Comparison of ENCODE assay signal across 19 mouse cellular contexts in the genomic region with DNA sequence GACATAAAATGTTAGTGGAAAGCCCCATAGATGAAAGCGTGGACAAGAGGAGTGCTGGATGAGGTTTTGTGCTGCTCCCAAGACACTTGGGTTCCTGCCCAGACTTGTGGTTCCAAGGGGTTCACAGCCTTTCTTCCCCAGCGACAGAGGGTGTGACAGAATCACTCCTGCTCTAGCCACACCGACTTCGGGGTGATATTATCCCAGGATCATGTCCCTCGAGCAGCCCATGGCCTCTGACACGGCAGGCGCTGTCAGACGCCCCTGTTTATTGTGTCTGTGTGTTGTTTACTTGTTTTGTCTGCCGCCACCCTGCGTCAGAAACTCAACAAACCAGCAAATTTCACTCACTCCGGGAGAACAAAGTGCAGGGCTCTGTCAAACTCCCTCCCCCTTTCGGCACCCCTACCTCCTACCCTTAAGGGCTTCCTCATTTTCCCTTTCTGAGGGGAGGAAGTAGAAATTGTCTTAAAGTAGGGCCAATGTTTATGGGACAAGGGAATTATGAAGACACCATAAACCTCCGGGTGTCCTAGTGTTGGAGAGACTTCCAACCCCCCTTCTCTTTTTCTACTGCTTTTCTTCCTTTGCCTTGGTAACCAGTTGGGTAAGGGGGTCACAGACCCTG. TPM values are rescaled to one million over a fixed set of nuclear protein-coding genes. Genes with fewer than 3 reads are reported as not detected.
A peak's percentile ranks its signal among the peaks of the same experiment; 100 is the strongest.
DNase-seq lines count a peak whose midpoint lies in the region; ATAC-seq and TF ChIP-seq lines count a peak whose summit lies in the region.
"Had no signal": no experiment of that assay in that cellular context is flagged by ENCODE, and none has a peak within 500 bp of the region (broad histone marks: within the 10 kb centered on the region; RNA-seq: fewer than 3 reads in every experiment).

No protein-coding gene starts in this region.

- no peaks in the 10 kb centered on the region for H3K36me3 ChIP-seq in kidney, embryonic 14.5 days (ENCODE audit: control insufficient read depth, insufficient read depth, low read length)
- no peaks in the 10 kb centered on the region for H3K36me3 ChIP-seq in kidney, postnatal 0 days (ENCODE audit: insufficient read depth, low read length)
- H3K36me3 ChIP-seq in neural tube, embryonic 15.5 days = no peaks in the 10 kb centered on the region
- no peaks in the 10 kb centered on the region for H3K36me3 ChIP-seq in forebrain, embryonic 12.5 days (replicated peaks)
- H3K36me3 ChIP-seq: embryonic facial prominence, embryonic 12.5 days; forebrain, embryonic 10.5 days; midbrain, embryonic 13.5 days had no signal

- no peaks in the 10 kb centered on the region for H3K9me3 ChIP-seq in kidney, embryonic 14.5 days (ENCODE audit: control insufficient read depth, low read length)
- no peaks in the 10 kb centered on the region for H3K9me3 ChIP-seq in kidney, postnatal 0 days (replicated peaks; ENCODE audit: low read length)
- no peaks in the 10 kb centered on the region for H3K9me3 ChIP-seq in neural tube, embryonic 15.5 days (replicated peaks)
- no peaks in the 10 kb centered on the region for H3K9me3 ChIP-seq in forebrain, embryonic 12.5 days
- H3K9me3 ChIP-seq: embryonic facial prominence, embryonic 12.5 days; forebrain, embryonic 10.5 days; midbrain, embryonic 13.5 days had no signal

- peak overlapping the region; percentile 53 for H3K9ac ChIP-seq in kidney, embryonic 14.5 days (ENCODE audit: low read depth, low read length)
- 0 out of 2 replicates have a peak overlapping the region, but pooled peaks have one; percentile 14 for H3K9ac ChIP-seq in kidney, postnatal 0 days (ENCODE audit: low read depth, low read length)
- peak overlapping the region; percentile 83 for H3K9ac ChIP-seq in neural tube, embryonic 15.5 days (replicated peaks)
- H3K9ac ChIP-seq in forebrain, embryonic 12.5 days = no peak overlapping the region
- H3K9ac ChIP-seq: embryonic facial prominence, embryonic 12.5 days; midbrain, embryonic 13.5 days had no signal

- TF ChIP-seq CTCF in kidney, postnatal 0 days (IDR thresholded peaks at IDR 0.05; ENCODE audit: low read depth) = no peak

- DNase-seq in kidney, postnatal 14 days = no peak
- DNase-seq in MEL-GATA-1-ER (ENCODE audit: extremely low read depth, low read depth) = peak; percentile 85
- no peak for DNase-seq in kidney, postnatal 0 days (ENCODE audit: low spot score)
- no peak for DNase-seq in thymus, postnatal 4 days
- DNase-seq: cerebellum, postnatal 14 days; heart, postnatal 14 days; layer of hippocampus, adult 9-11 months; left cerebral cortex, postnatal 4 days; thymus, adult 2 months had no signal

- peak overlapping the region; percentile 75; the same call in 1 of the 2 replicates for H3K27ac ChIP-seq in kidney, embryonic 14.5 days (ENCODE audit: low read depth, low read length)
- peak overlapping the region; percentile 92; the same call in 1 of the 2 replicates for H3K27ac ChIP-seq in kidney, postnatal 0 days
- H3K27ac ChIP-seq in neural tube, embryonic 15.5 days (replicated peaks) = peak overlapping the region; percentile 98
- H3K27ac ChIP-seq in forebrain, embryonic 12.5 days = no peak overlapping the region
- H3K27ac ChIP-seq: embryonic facial prominence, embryonic 12.5 days; forebrain, embryonic 10.5 days; hindbrain, postnatal 0 days; midbrain, embryonic 13.5 days had no signal

- no peak for ATAC-seq in kidney, embryonic 14.5 days (ENCODE audit: low FRiP score, low TSS enrichment)
- ATAC-seq in kidney, postnatal 0 days (replicated peaks; ENCODE audit: low FRiP score, low read depth) = no peak
- no peak for ATAC-seq in neural tube, embryonic 15.5 days (ENCODE audit: low FRiP score)
- ATAC-seq in CD4-positive, CD25-positive, alpha-beta regulatory T cell, adult 4 months = no peak
- no peak for ATAC-seq in forebrain, embryonic 12.5 days (ENCODE audit: low FRiP score)
- ATAC-seq: hindbrain, postnatal 0 days; midbrain, embryonic 13.5 days had no signal

- peak overlapping the region; percentile 85 for H3K4me2 ChIP-seq in kidney, embryonic 14.5 days (replicated peaks; ENCODE audit: low read depth, low read length)
- peak overlapping the region; percentile 80 for H3K4me2 ChIP-seq in kidney, postnatal 0 days (ENCODE audit: low read length)
- peak overlapping the region; percentile 72 for H3K4me2 ChIP-seq in neural tube, embryonic 15.5 days
- no peak overlapping the region for H3K4me2 ChIP-seq in forebrain, embryonic 12.5 days
- H3K4me2 ChIP-seq: embryonic facial prominence, embryonic 12.5 days; midbrain, embryonic 13.5 days had no signal

- H3K4me3 ChIP-seq in kidney, embryonic 14.5 days (ENCODE audit: low read length) = peak overlapping the region; percentile 62
- H3K4me3 ChIP-seq in kidney, postnatal 0 days (replicated peaks; ENCODE audit: low read depth, low read length) = no peak overlapping the region
- peak overlapping the region; percentile 51 for H3K4me3 ChIP-seq in neural tube, embryonic 15.5 days (replicated peaks)
- H3K4me3 ChIP-seq in forebrain, embryonic 12.5 days (replicated peaks) = no peak overlapping the region
- H3K4me3 ChIP-seq: embryonic facial prominence, embryonic 12.5 days; forebrain, embryonic 10.5 days; midbrain, embryonic 13.5 days had no signal

- WGBS in kidney, embryonic 14.5 days = 9% methylated on average over 13 of the region's 13 CpGs
- 19% methylated on average over 13 of the region's 13 CpGs for WGBS in kidney, postnatal 0 days
- 4% methylated on average over 13 of the region's 13 CpGs for WGBS in neural tube, embryonic 15.5 days
- WGBS in forebrain, embryonic 12.5 days = 3% methylated on average over 13 of the region's 13 CpGs

- peaks cover 68% of the 10 kb centered on the region for H3K4me1 ChIP-seq in kidney, embryonic 14.5 days (ENCODE audit: control insufficient read depth, insufficient read depth, low read length)
- peaks cover 28% of the 10 kb centered on the region for H3K4me1 ChIP-seq in kidney, postnatal 0 days (replicated peaks; ENCODE audit: insufficient read depth, low read length)
- peaks cover 95% of the 10 kb centered on the region for H3K4me1 ChIP-seq in neural tube, embryonic 15.5 days
- H3K4me1 ChIP-seq in forebrain, embryonic 12.5 days = peaks cover 8% of the 10 kb centered on the region

- H3K27me3 ChIP-seq in kidney, embryonic 14.5 days (ENCODE audit: control insufficient read depth, insufficient read depth, low read length) = peaks cover 13% of the 10 kb centered on the region
- H3K27me3 ChIP-seq in kidney, postnatal 0 days (ENCODE audit: insufficient read depth, low read length) = 0 out of 2 replicates have a peak, but pooled peaks cover 5% of the 10 kb centered on the region
- H3K27me3 ChIP-seq in neural tube, embryonic 15.5 days (replicated peaks) = no peaks in the 10 kb centered on the region
- peaks cover 99% of the 10 kb centered on the region for H3K27me3 ChIP-seq in forebrain, embryonic 12.5 days
- H3K27me3 ChIP-seq: CH12.LX had no signal

RNA-seq across cellular contexts. Expression of gene Hoxc6, which starts 4.9 kb away (rescaled TPM):
- 12.3 and 16.1 TPM in 2 replicates for polyA plus RNA-seq in kidney, embryonic 14.5 days (2014; fragmentation: Nextera tagmentation; extraction: Ambion mirVana)
- polyA plus RNA-seq in kidney, postnatal 0 days (2015; fragmentation: Nextera tagmentation; extraction: Ambion mirVana) = 7.8 and 9.3 TPM in 2 replicates
- polyA plus RNA-seq in neural tube, embryonic 15.5 days (2015; fragmentation: Nextera tagmentation; extraction: Ambion mirVana) = 23.4 and 35.1 TPM in 2 replicates
- polyA plus RNA-seq in CD4-positive, CD25-positive, alpha-beta regulatory T cell, adult 4 months (2017; shearing (Covaris generic)) = not detected
- polyA plus RNA-seq in forebrain, embryonic 12.5 days (2016; fragmentation: Nextera tagmentation; extraction: Ambion mirVana) = not detected in 2 replicates
- polyA plus RNA-seq: embryonic facial prominence, embryonic 12.5 days; forebrain, embryonic 10.5 days; liver, embryonic 16.5 days; midbrain, embryonic 13.5 days had no signal

RNA-seq across cellular contexts. Expression of gene Hoxc8, which starts 12.5 kb away (rescaled TPM):
- polyA plus RNA-seq in kidney, embryonic 14.5 days (2014; fragmentation: Nextera tagmentation; extraction: Ambion mirVana) = 12.6 and 13.8 TPM in 2 replicates
- 5.8 TPM in 2 replicates for polyA plus RNA-seq in kidney, postnatal 0 days (2015; fragmentation: Nextera tagmentation; extraction: Ambion mirVana)
- 56.5 and 108 TPM in 2 replicates for polyA plus RNA-seq in neural tube, embryonic 15.5 days (2015; fragmentation: Nextera tagmentation; extraction: Ambion mirVana)
- under 1 TPM in 1 of 2 experiments, not detected in 1; 0.43 TPM for polyA plus RNA-seq in CD4-positive, CD25-positive, alpha-beta regulatory T cell, adult 4 months (2017; shearing (Covaris generic))
- not detected in 2 replicates for polyA plus RNA-seq in forebrain, embryonic 12.5 days (2016; fragmentation: Nextera tagmentation; extraction: Ambion mirVana)
- polyA plus RNA-seq: embryonic facial prominence, embryonic 12.5 days; forebrain, embryonic 10.5 days; hindbrain, postnatal 0 days; liver, embryonic 16.5 days; midbrain, embryonic 13.5 days had no signal

RNA-seq across cellular contexts. Expression of gene Hoxc4, which starts 15.8 kb away (rescaled TPM):
- polyA plus RNA-seq in kidney, embryonic 14.5 days (2014; fragmentation: Nextera tagmentation; extraction: Ambion mirVana) = 7.4 and 8.6 TPM in 2 replicates
- 5.9 and 7.0 TPM in 2 replicates for polyA plus RNA-seq in kidney, postnatal 0 days (2015; fragmentation: Nextera tagmentation; extraction: Ambion mirVana)
- polyA plus RNA-seq in neural tube, embryonic 15.5 days (2015; fragmentation: Nextera tagmentation; extraction: Ambion mirVana) = 26.7 and 48.6 TPM in 2 replicates
- not detected for polyA plus RNA-seq in CD4-positive, CD25-positive, alpha-beta regulatory T cell, adult 4 months (2017; shearing (Covaris generic))
- polyA plus RNA-seq in forebrain, embryonic 12.5 days (2016; fragmentation: Nextera tagmentation; extraction: Ambion mirVana) = not detected in 2 replicates
- polyA plus RNA-seq: forebrain, embryonic 10.5 days had no signal

RNA-seq across cellular contexts. Expression of gene Hoxc9, which starts 26.7 kb away (rescaled TPM):
- polyA plus RNA-seq in kidney, embryonic 14.5 days (2014; fragmentation: Nextera tagmentation; extraction: Ambion mirVana) = 10.3 and 10.7 TPM in 2 replicates
- polyA plus RNA-seq in kidney, postnatal 0 days (2015; fragmentation: Nextera tagmentation; extraction: Ambion mirVana) = 11.0 and 12.4 TPM in 2 replicates
- polyA plus RNA-seq in neural tube, embryonic 15.5 days (2015; fragmentation: Nextera tagmentation; extraction: Ambion mirVana) = 19.7 and 30.9 TPM in 2 replicates
- polyA plus RNA-seq in CD4-positive, CD25-positive, alpha-beta regulatory T cell, adult 4 months (2017; shearing (Covaris generic)) = not detected
- not detected in 2 replicates for polyA plus RNA-seq in forebrain, embryonic 12.5 days (2016; fragmentation: Nextera tagmentation; extraction: Ambion mirVana)
- polyA plus RNA-seq: embryonic facial prominence, embryonic 12.5 days; forebrain, embryonic 10.5 days; hindbrain, postnatal 0 days; liver, embryonic 16.5 days; midbrain, embryonic 13.5 days had no signal

RNA-seq across cellular contexts. Expression of gene Hoxc5, which starts 35.7 kb away (rescaled TPM):
- polyA plus RNA-seq in kidney, embryonic 14.5 days (2014; fragmentation: Nextera tagmentation; extraction: Ambion mirVana) = 5.1 and 5.8 TPM in 2 replicates
- polyA plus RNA-seq in kidney, postnatal 0 days (2015; fragmentation: Nextera tagmentation; extraction: Ambion mirVana) = 2.7 and 3.9 TPM in 2 replicates
- polyA plus RNA-seq in neural tube, embryonic 15.5 days (2015; fragmentation: Nextera tagmentation; extraction: Ambion mirVana) = 14.6 and 20.7 TPM in 2 replicates
- polyA plus RNA-seq in CD4-positive, CD25-positive, alpha-beta regulatory T cell, adult 4 months (2017; shearing (Covaris generic)) = not detected
- not detected in 2 replicates for polyA plus RNA-seq in forebrain, embryonic 12.5 days (2016; fragmentation: Nextera tagmentation; extraction: Ambion mirVana)
- polyA plus RNA-seq: forebrain, embryonic 10.5 days had no signal

Comparison
In these comparisons a context has a peak if more than half of its experiments do, and no peak if none do; other contexts are left out.
1. H3K4me3 ChIP-seq: peak in kidney, embryonic 14.5 days (single experiment) and neural tube, embryonic 15.5 days (single experiment); none in kidney, postnatal 0 days (single experiment) and forebrain, embryonic 12.5 days (single experiment).